Mouse (Mus musculus): ENCODE results near the gene Aifm2. TPM values are rescaled to one million over a fixed set of nuclear protein-coding genes. Genes with fewer than 3 reads are reported as not detected.

Gene Aifm2
- total and polyA plus RNA-seq, 3 experiments = 11.2 to 17.9 (median 12.4) TPM

DNA sequence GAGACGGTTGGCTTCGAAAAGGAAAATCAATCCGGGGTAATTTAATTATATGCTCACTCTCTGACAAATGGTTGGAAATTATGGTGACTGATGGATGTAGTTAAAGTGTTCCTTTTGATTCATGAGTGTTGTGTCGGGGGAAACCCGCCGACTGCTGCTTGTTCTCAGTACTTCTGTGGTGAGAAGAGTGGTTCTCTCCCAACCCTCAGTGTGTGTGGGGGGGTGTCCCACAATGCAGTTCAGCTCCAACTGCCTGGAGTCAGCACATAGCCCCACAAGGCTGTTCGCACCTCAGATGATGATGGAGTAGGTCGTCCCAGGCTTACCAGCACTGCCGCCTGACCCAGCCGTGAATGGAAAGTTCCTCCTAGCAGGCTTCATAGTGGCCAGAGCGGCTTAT, 14.1 kb downstream of the Aifm2 start:
- no peaks in the 10 kb centered on the region for H3K27me3 ChIP-seq (replicated peaks)
- peaks cover 20 to 62% of the 10 kb centered on the region in 2 experiments for H3K36me3 ChIP-seq (replicated peaks in 1 of 2; ENCODE audit: control insufficient read depth in 1 of 2, insufficient read depth in 1 of 2, low read length in 1 of 2)
- H3K9me3 ChIP-seq (replicated peaks; ENCODE audit: low read length) = peaks cover 5% of the 10 kb centered on the region
- no peak overlapping the region for H3K27ac ChIP-seq (ENCODE audit: insufficient read depth, low read depth)
- no peak overlapping the region for H3K9ac ChIP-seq (ENCODE audit: insufficient read depth, low read depth)
- no peaks in the 10 kb centered on the region for H3K79me2 ChIP-seq (replicated peaks; ENCODE audit: control insufficient read depth, extremely low read depth, insufficient read depth, poor library complexity, severe bottlenecking)
- DNase-seq (ENCODE audit: extremely low read depth) = no peak
- H3K4me1 ChIP-seq (ENCODE audit: control insufficient read depth in 1 of 2, insufficient read depth in 2 of 2) = peaks cover 0 to 12% of the 10 kb centered on the region in 2 experiments; a peak in 1 of 4 replicates
- in situ Hi-C loops (cut with MboI; ENCODE audit: low pct_ligation_motif_present, low pct_unique_long_range_greater_than_20kb, low sequenced_read_pairs) = no loop called here
- no peak overlapping the region for H3K4me2 ChIP-seq (ENCODE audit: insufficient read depth, low read depth, poor library complexity, severe bottlenecking)
- dilution Hi-C loops (cut with MboI; ENCODE audit: extremely low pct_ligation_motif_present, extremely low pct_unique_long_range_greater_than_20kb, low sequenced_read_pairs) = no loop called here
- H3K4me3 ChIP-seq (replicated peaks in 1 of 3; ENCODE audit: low read depth in 2 of 3, low read length in 2 of 3, poor library complexity in 1 of 3) = no peak overlapping the region
- no peak for TF ChIP-seq IRF4 (IDR thresholded peaks at IDR 0.05; ENCODE audit: low read depth, low read length)
- TF ChIP-seq RAD21 (IDR thresholded peaks at IDR 0.05; ENCODE audit: low read depth, low read length) = no peak
- TF ChIP-seq RCOR1 (conservative IDR thresholded peaks at IDR 0.05; ENCODE audit: low read depth, low read length) = no peak
- no peak for TF ChIP-seq MEF2A (IDR thresholded peaks at IDR 0.05; ENCODE audit: borderline replicate concordance, low read depth, low read length)
- no peak for TF ChIP-seq USF2 (conservative IDR thresholded peaks at IDR 0.05; ENCODE audit: low read depth, low read length)
- TF ChIP-seq POLR2A (IDR thresholded peaks at IDR 0.05; ENCODE audit: low read depth, low read length) = no peak
- TF ChIP-seq E2F4 (IDR thresholded peaks at IDR 0.05; ENCODE audit: insufficient replicate concordance, low read depth, low read length) = no peak
- TF ChIP-seq POLR2AphosphoS2 (IDR thresholded peaks at IDR 0.05; ENCODE audit: low read depth, low read length) = no peak
- TF ChIP-seq ZNF384 (IDR thresholded peaks at IDR 0.05; ENCODE audit: low read depth, low read length) = no peak
- TF ChIP-seq CTCF (conservative IDR thresholded peaks at IDR 0.05 in 1 of 2, IDR thresholded peaks at IDR 0.05 in 1 of 2; ENCODE audit: low read depth in 2 of 2, low read length in 2 of 2) = no peak

DNA sequence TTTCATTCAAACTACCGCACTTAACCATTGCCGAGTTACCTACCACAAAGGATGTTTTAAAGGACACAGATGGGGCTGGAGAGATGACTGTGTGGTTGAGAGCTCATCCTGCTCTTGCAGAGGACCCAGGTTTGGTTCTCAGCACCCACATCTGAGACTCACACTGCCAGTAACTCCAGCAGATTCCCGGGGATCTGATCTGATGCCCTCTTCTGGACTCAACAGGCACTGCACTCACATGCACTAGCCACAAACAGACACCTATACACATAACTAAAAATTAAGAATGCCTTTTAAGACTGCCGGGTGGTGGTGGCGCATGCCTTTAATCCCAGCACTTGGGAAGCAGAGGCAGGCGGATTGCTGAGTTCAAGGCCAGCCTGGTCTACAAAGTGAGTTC, 15.1 kb downstream of the Aifm2 start:
- in situ Hi-C loops (cut with MboI; ENCODE audit: low pct_ligation_motif_present, low pct_unique_long_range_greater_than_20kb, low sequenced_read_pairs) (no loop called here), dilution Hi-C loops (cut with MboI; ENCODE audit: extremely low pct_ligation_motif_present, extremely low pct_unique_long_range_greater_than_20kb, low sequenced_read_pairs) (no loop called here)
- no peak overlapping the region for H3K27ac ChIP-seq (ENCODE audit: insufficient read depth, low read depth)
- peaks cover 0 to 12% of the 10 kb centered on the region in 2 experiments; a peak in 1 of 4 replicates for H3K4me1 ChIP-seq (ENCODE audit: control insufficient read depth in 1 of 2, insufficient read depth in 2 of 2)
- no peaks in the 10 kb centered on the region for H3K79me2 ChIP-seq (replicated peaks; ENCODE audit: control insufficient read depth, extremely low read depth, insufficient read depth, poor library complexity, severe bottlenecking)
- TF ChIP-seq CTCF (conservative IDR thresholded peaks at IDR 0.05 in 1 of 2, IDR thresholded peaks at IDR 0.05 in 1 of 2; ENCODE audit: low read depth in 2 of 2, low read length in 2 of 2) = peak in 1 of 2 experiments; percentile 13; a peak in 1 of 4 replicates
- TF ChIP-seq USF2 (conservative IDR thresholded peaks at IDR 0.05; ENCODE audit: low read depth, low read length) = no peak
- H3K4me2 ChIP-seq (ENCODE audit: insufficient read depth, low read depth, poor library complexity, severe bottlenecking) = no peak overlapping the region
- H3K36me3 ChIP-seq (replicated peaks in 1 of 2; ENCODE audit: control insufficient read depth in 1 of 2, insufficient read depth in 1 of 2, low read length in 1 of 2) = peaks cover 22 to 67% of the 10 kb centered on the region in 2 experiments
- peaks cover 5% of the 10 kb centered on the region for H3K9me3 ChIP-seq (replicated peaks; ENCODE audit: low read length)
- no peak for DNase-seq (ENCODE audit: extremely low read depth)
- no peak overlapping the region for H3K9ac ChIP-seq (ENCODE audit: insufficient read depth, low read depth)
- H3K27me3 ChIP-seq (replicated peaks) = no peaks in the 10 kb centered on the region
- no peak overlapping the region for H3K4me3 ChIP-seq (replicated peaks in 1 of 3; ENCODE audit: low read depth in 2 of 3, low read length in 2 of 3, poor library complexity in 1 of 3)

DNA sequence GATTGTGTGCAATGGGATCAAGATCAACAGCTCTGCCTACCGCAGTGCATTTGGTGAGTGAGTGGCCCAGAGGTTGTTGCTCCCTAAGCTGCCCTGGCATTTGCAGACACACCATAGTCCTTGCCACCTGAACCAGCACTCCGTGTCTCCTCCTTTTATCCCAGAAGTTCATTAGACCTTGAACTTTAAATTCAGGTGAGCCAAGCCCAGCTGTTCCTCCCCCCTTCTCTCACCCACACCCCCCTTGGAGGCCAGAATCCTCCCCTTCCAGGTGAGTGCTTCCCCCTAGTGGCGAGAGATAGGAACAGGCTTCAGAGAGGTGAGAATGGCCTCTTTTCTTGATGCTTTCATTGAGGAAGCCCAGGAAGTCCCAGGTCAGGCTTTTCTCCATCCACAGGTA, 19.3 kb downstream of the Aifm2 start:
- no peaks in the 10 kb centered on the region for H3K27me3 ChIP-seq (replicated peaks)
- H3K9me3 ChIP-seq (replicated peaks; ENCODE audit: low read length) = peaks cover 5% of the 10 kb centered on the region
- no peak overlapping the region for H3K27ac ChIP-seq (ENCODE audit: insufficient read depth, low read depth)
- no peak overlapping the region for H3K4me3 ChIP-seq (replicated peaks in 1 of 3; ENCODE audit: low read depth in 2 of 3, low read length in 2 of 3, poor library complexity in 1 of 3)
- TF ChIP-seq NELFE (IDR thresholded peaks at IDR 0.05; ENCODE audit: low read depth, low read length) (no peak), RAD21 (IDR thresholded peaks at IDR 0.05; ENCODE audit: low read depth, low read length) (peak; percentile 64), POLR2A (IDR thresholded peaks at IDR 0.05; ENCODE audit: low read depth, low read length) (no peak), CHD2 (IDR thresholded peaks at IDR 0.05; ENCODE audit: low read length) (no peak), CHD1 (IDR thresholded peaks at IDR 0.05; ENCODE audit: low read depth, low read length) (no peak), MXI1 (IDR thresholded peaks at IDR 0.05; ENCODE audit: low read depth, low read length) (no peak), ELF1 (IDR thresholded peaks at IDR 0.05; ENCODE audit: low read depth, low read length) (0 out of 2 replicates have a peak, but pooled peaks have one; percentile 28), MAZ (IDR thresholded peaks at IDR 0.05; ENCODE audit: low read depth, low read length) (0 out of 2 replicates have a peak, but pooled peaks have one; percentile 50), CTCF (conservative IDR thresholded peaks at IDR 0.05 in 1 of 2, IDR thresholded peaks at IDR 0.05 in 1 of 2; ENCODE audit: low read depth in 2 of 2, low read length in 2 of 2) (peak; percentile 83 to 85), SMC3 (IDR thresholded peaks at IDR 0.05; ENCODE audit: low read depth, low read length) (peak; percentile 69), TBP (conservative IDR thresholded peaks at IDR 0.05; ENCODE audit: low read depth, low read length) (no peak), ZC3H11A (IDR thresholded peaks at IDR 0.05; ENCODE audit: low read depth, low read length) (no peak), MAFK (IDR thresholded peaks at IDR 0.05; ENCODE audit: insufficient replicate concordance, low read length) (no peak), NRF1 (IDR thresholded peaks at IDR 0.05; ENCODE audit: low read depth, low read length) (no peak)
- H3K79me2 ChIP-seq (replicated peaks; ENCODE audit: control insufficient read depth, extremely low read depth, insufficient read depth, poor library complexity, severe bottlenecking) = no peaks in the 10 kb centered on the region
- peak; percentile 53 for DNase-seq (ENCODE audit: extremely low read depth)
- peaks cover 9 to 59% of the 10 kb centered on the region in 2 experiments for H3K36me3 ChIP-seq (replicated peaks in 1 of 2; ENCODE audit: control insufficient read depth in 1 of 2, insufficient read depth in 1 of 2, low read length in 1 of 2)
- peaks cover 0 to under 1% of the 10 kb centered on the region in 2 experiments; a peak in 1 of 4 replicates for H3K4me1 ChIP-seq (ENCODE audit: control insufficient read depth in 1 of 2, insufficient read depth in 2 of 2)
- dilution Hi-C loops (cut with MboI; ENCODE audit: extremely low pct_ligation_motif_present, extremely low pct_unique_long_range_greater_than_20kb, low sequenced_read_pairs) (no loop called here), in situ Hi-C loops (cut with MboI; ENCODE audit: low pct_ligation_motif_present, low pct_unique_long_range_greater_than_20kb, low sequenced_read_pairs) (no loop called here)
- no peak overlapping the region for H3K4me2 ChIP-seq (ENCODE audit: insufficient read depth, low read depth, poor library complexity, severe bottlenecking)
- H3K9ac ChIP-seq (ENCODE audit: insufficient read depth, low read depth) = no peak overlapping the region

Measured in CH12.LX (cell line).